Mouse (Mus musculus): ENCODE results near the gene Slc35c2.

Slc35c2 gene

DNA sequence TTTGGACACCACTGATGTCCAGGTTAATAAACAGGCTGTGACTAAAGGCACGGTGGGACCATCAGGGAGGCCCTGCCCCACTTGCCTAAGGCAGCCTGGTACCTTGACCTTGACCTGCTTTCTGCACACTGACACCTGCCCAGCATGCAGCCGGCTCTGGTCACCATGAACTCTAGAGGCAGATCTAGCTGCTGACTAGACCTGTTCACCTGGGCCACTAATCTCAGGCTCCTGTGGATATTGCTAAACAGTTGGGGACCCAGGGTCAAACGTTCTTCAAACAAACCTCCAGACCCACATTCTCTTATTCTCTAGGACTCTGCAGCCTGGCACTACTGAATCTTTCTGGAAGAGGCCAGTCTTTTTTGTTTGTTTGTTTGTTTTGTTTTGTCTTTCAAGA lies 2.6 kb downstream of the Slc35c2 start:
- in situ Hi-C loops (cut with MboI; ENCODE audit: low pct_unique_long_range_greater_than_20kb in 1 of 2, low sequenced_read_pairs in 2 of 2, unreplicated experiment in 1 of 2), result no loop called here

- in situ Hi-C loops (cut with MboI; ENCODE audit: low pct_unique_long_range_greater_than_20kb in 1 of 2, low sequenced_read_pairs in 2 of 2, unreplicated experiment in 1 of 2), result no loop called here
Observed at GRCm38 (mm10) chr2:165284377-165284776, 3.3 kb downstream of the Slc35c2 start.

GRCm38 (mm10) chr2:165283644-165284043 lies 4.0 kb downstream of the Slc35c2 start:
- in situ Hi-C loops (cut with MboI; ENCODE audit: low pct_unique_long_range_greater_than_20kb in 1 of 2, low sequenced_read_pairs in 2 of 2, unreplicated experiment in 1 of 2), result no loop called here

GRCm38 (mm10) chr2:165281779-165282311 lies 5.8 kb downstream of the Slc35c2 start:
- in situ Hi-C loops (cut with MboI; ENCODE audit: low pct_unique_long_range_greater_than_20kb in 1 of 2, low sequenced_read_pairs in 2 of 2, unreplicated experiment in 1 of 2), result no loop called here

DNA sequence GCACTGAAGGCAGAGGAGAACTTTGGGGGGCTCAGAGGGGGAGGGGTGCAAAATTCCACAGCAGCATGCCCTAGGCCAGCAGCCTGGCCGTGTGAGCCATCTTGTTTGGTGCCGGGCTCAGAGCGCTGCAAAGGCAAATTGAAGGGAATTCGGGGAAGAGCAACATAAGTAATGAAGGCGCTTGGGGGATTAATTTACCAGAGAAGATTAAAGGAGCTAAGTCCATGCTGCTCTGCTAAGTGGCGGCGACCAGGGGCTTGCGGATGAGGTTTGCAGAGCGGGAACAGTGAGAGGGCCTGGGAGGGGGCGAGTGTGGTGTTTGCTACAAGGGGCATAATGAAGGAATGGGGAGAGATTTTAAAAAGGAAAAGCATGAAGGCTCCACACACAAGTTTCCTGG lies 8.3 kb downstream of the Slc35c2 start:
- in situ Hi-C loops (cut with MboI; ENCODE audit: low pct_unique_long_range_greater_than_20kb in 1 of 2, low sequenced_read_pairs in 2 of 2, unreplicated experiment in 1 of 2), result no loop called here

- in situ Hi-C loops (cut with MboI; ENCODE audit: low pct_unique_long_range_greater_than_20kb in 1 of 2, low sequenced_read_pairs in 2 of 2, unreplicated experiment in 1 of 2), result no loop called here
Observed at GRCm38 (mm10) chr2:165277188-165277740, 10.4 kb downstream of the Slc35c2 start.

DNA sequence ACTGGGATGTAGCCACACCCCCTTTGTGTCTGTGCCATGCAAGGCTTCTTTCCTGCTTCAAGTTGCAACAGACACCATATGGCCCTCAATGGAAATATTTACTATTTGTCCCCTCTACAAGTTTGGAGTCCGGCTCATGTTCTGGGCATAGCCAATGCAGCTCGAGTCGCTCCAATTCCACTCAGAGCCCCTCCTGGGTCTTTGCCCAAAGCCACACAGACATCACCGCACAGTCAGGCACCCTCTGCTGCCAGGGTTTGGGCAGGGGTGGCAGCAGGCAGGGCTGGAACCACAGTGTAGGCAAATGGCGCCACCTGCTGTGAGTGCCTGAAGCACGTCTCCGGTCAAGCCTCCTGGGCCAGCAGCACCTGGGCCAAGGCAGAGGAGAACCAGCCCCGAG lies 11.8 kb downstream of the Slc35c2 start:
- in situ Hi-C loops (cut with MboI; ENCODE audit: low pct_unique_long_range_greater_than_20kb in 1 of 2, low sequenced_read_pairs in 2 of 2, unreplicated experiment in 1 of 2), result no loop called here

GRCm38 (mm10) chr2:165275124-165275640 lies 12.5 kb downstream of the Slc35c2 start:
- in situ Hi-C loops (cut with MboI; ENCODE audit: low pct_unique_long_range_greater_than_20kb in 1 of 2, low sequenced_read_pairs in 2 of 2, unreplicated experiment in 1 of 2), result no loop called here

- in situ Hi-C loops (cut with MboI; ENCODE audit: low pct_unique_long_range_greater_than_20kb in 1 of 2, low sequenced_read_pairs in 2 of 2, unreplicated experiment in 1 of 2), result loop anchor here in 1 of 2 experiments (5.0 kb wide), 1 partner anchor 196 kb away; no protein-coding TSS in a partner anchor
Observed at GRCm38 (mm10) chr2:165273589-165273988, 14.1 kb downstream of the Slc35c2 start.

DNA sequence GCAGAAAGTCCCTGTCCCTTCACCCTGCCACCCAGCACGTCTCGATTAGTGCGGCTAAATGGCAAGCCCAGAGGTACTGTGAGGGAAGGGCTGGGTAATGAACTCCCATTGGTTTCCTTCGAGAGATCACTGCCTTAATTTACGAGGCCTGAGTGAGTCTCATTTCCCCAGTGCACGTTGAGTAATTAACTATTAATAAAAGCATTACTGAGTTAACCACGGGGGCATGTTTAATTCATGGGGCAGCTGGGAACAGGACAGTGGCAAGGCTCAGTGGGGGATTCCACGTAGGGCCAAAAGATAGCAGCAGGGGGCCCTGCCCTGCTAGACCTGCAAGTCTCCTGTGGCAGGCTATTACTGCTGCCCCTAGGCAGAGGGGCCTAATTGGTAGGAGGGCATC lies 16.3 kb downstream of the Slc35c2 start:
- in situ Hi-C loops (cut with MboI; ENCODE audit: low pct_unique_long_range_greater_than_20kb in 1 of 2, low sequenced_read_pairs in 2 of 2, unreplicated experiment in 1 of 2), result loop anchor here in 1 of 2 experiments (5.0 kb wide), 1 partner anchor 194 kb away; no protein-coding TSS in a partner anchor

DNA sequence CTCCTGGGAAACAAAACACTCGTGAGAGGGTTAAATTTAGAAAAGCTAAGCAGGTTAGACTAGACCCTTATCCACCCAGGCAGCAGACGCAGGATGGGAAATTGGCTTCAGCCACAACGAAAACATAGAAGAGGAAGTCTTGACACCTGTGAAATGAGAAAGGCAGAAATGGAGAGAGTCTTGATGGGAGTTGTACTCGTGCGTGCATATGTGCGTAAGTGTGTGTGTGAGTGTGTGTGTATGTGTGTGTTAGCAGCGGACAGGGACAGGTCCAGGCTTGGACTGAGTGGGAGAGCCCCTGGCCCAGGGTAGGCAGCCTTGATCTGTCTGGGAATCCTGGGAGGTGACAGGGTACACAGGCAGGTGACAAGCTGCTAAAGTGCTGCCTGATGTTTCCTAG lies 16.8 kb downstream of the Slc35c2 start:
- in situ Hi-C loops (cut with MboI; ENCODE audit: low pct_unique_long_range_greater_than_20kb in 1 of 2, low sequenced_read_pairs in 2 of 2, unreplicated experiment in 1 of 2), result loop anchor here in 1 of 2 experiments (5.0 kb wide), 1 partner anchor 194 kb away; no protein-coding TSS in a partner anchor

- in situ Hi-C loops (cut with MboI; ENCODE audit: low pct_unique_long_range_greater_than_20kb in 1 of 2, low sequenced_read_pairs in 2 of 2, unreplicated experiment in 1 of 2), result no loop called here
Observed at GRCm38 (mm10) chr2:165266739-165267138, 20.9 kb downstream of the Slc35c2 start.

DNA sequence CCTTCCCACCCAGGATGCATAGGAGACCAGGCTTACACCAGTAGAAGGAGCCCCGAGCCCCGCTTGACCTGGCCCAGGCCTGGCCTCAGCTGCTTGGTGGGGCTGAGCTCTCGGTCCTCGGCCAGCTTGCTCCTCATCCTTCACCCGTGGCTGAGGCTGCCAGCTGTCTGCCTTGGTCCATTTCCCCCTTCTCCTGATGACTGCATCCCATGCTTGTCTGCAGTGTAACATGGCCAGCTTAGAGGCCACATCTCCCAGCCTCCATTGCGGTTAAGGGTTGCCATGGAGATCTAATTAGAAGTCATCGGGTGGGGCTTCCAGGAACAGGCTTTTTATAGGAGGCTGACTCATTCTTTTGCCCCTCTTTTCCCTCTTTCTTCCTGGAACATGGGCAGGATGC lies 23.8 kb downstream of the Slc35c2 start:
- in situ Hi-C loops (cut with MboI; ENCODE audit: low pct_unique_long_range_greater_than_20kb in 1 of 2, low sequenced_read_pairs in 2 of 2, unreplicated experiment in 1 of 2), result no loop called here

GRCm38 (mm10) chr2:165262274-165262990 lies 25.2 kb downstream of the Slc35c2 start:
- in situ Hi-C loops (cut with MboI; ENCODE audit: low pct_unique_long_range_greater_than_20kb in 1 of 2, low sequenced_read_pairs in 2 of 2, unreplicated experiment in 1 of 2), result no loop called here

DNA sequence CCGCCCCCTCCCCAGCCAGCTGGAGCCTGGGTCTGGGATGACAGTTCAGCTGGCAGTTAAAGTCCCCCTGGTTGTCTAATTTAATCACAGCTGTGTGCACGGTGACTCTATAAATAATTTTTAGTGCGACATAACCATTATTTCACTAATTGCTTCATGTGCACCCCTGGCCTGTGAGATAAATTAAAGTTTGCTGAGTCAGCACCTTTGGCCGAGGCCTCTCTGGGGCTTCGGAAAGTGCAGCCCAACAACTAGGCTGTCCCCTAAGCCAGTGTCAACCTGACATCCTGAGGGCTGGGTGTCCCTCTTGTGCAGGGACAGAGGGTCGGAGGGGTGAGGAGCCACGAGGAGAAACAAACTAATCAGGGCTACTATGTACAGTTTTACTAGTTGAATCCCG lies 27.8 kb downstream of the Slc35c2 start:
- in situ Hi-C loops (cut with MboI; ENCODE audit: low pct_unique_long_range_greater_than_20kb in 1 of 2, low sequenced_read_pairs in 2 of 2, unreplicated experiment in 1 of 2), result no loop called here

GRCm38 (mm10) chr2:165258321-165258720 lies 29.3 kb downstream of the Slc35c2 start:
- in situ Hi-C loops (cut with MboI; ENCODE audit: low pct_unique_long_range_greater_than_20kb in 1 of 2, low sequenced_read_pairs in 2 of 2, unreplicated experiment in 1 of 2), result no loop called here

GRCm38 (mm10) chr2:165257151-165257834 lies 30.4 kb downstream of the Slc35c2 start:
- in situ Hi-C loops (cut with MboI; ENCODE audit: low pct_unique_long_range_greater_than_20kb in 1 of 2, low sequenced_read_pairs in 2 of 2, unreplicated experiment in 1 of 2), result no loop called here

DNA sequence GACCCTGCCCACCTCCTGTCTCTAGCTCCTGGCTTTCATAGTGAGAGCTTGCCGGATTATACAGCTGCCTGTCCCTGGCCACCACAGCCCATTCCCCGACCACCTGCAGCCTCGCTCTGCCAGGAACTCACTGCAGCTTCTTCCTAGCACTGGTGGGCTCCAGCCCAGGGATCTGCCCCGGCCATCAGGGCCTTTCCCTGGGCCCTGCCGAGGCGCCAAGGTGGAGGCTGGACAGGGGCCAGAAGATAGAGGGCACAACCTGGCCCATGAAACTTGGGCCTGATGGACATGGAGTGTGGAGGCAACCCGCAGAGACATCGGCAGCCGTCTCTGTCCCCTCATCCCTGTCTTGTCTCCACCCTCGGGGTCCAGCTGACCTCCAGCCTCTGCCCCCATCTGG lies 31.5 kb downstream of the Slc35c2 start:
- in situ Hi-C loops (cut with MboI; ENCODE audit: low pct_unique_long_range_greater_than_20kb in 1 of 2, low sequenced_read_pairs in 2 of 2, unreplicated experiment in 1 of 2), result no loop called here

- in situ Hi-C loops (cut with MboI; ENCODE audit: low pct_unique_long_range_greater_than_20kb in 1 of 2, low sequenced_read_pairs in 2 of 2, unreplicated experiment in 1 of 2), result no loop called here
Observed at GRCm38 (mm10) chr2:165253867-165254266, 33.8 kb downstream of the Slc35c2 start.

Measured in mouse embryonic stem cell (cell line).